Mouse (Mus musculus) stomach, postnatal 0 days (tissue): ENCODE results near the gene Slc27a5. TPM values are rescaled to one million over a fixed set of nuclear protein-coding genes. Genes with fewer than 3 reads are reported as not detected.

Source experiments
- ATAC-seq: fragments of 200-750 bp; cut with Nextera tagmentation; 2 replicates; pipeline ENCODE4 v1.8.0; 2017; ENCODE audit not compliant: low FRiP score, low TSS enrichment
- DNase-seq: peaks from one replicate; pipeline ENCODE4 v3.0.0-alpha.2; 2016; ENCODE audit warnings: low spot score
- H3K27ac ChIP-seq: fragments of 300-500 bp; sonication (generic); replicated peaks from 2 replicates; pipeline ENCODE4 v1.5.1; 2014; ENCODE audit warnings: mild to moderate bottlenecking, control low read depth
- H3K27me3 ChIP-seq: fragments of 300-500 bp; sonication (generic); 2 replicates; pipeline ENCODE4 v1.6.1; 2014; ENCODE audit warnings: low read length; ENCODE audit not compliant: control insufficient read depth, insufficient read depth
- H3K36me3 ChIP-seq: fragments of 300-500 bp; sonication (generic); 2 replicates; pipeline ENCODE4 v1.6.1; 2014; ENCODE audit warnings: low read length, mixed read lengths; ENCODE audit not compliant: control insufficient read depth, insufficient read depth
- H3K4me1 ChIP-seq: fragments of 300-500 bp; sonication (generic); replicated peaks from 2 replicates; pipeline ENCODE4 v1.6.1; 2014; ENCODE audit warnings: antibody characterized with exemption; ENCODE audit not compliant: control insufficient read depth, insufficient read depth
- H3K4me2 ChIP-seq: fragments of 300-500 bp; sonication (generic); replicated peaks from 2 replicates; pipeline ENCODE4 v1.6.1; 2014; ENCODE audit warnings: low read depth, mild to moderate bottlenecking, control low read depth, moderate library complexity
- H3K4me3 ChIP-seq: fragments of 300-500 bp; sonication (generic); 2 replicates; pipeline ENCODE4 v1.5.1; 2014; ENCODE audit warnings: low read depth, low read length, control low read depth
- H3K9ac ChIP-seq: fragments of 300-500 bp; sonication (generic); 2 replicates; pipeline ENCODE4 v1.6.1; 2014; ENCODE audit warnings: mild to moderate bottlenecking, low read length, control low read depth, mixed read lengths
- H3K9me3 ChIP-seq: fragments of 300-500 bp; sonication (generic); 2 replicates; pipeline ENCODE4 v1.6.1; 2016; ENCODE audit warnings: low read length; ENCODE audit not compliant: control insufficient read depth
- CTCF ChIP-seq: IDR thresholded peaks from 2 replicates; pipeline ENCODE4 v1.5.1; 2016; ENCODE audit warnings: antibody characterized with exemption, low read depth, mild to moderate bottlenecking, moderate library complexity
- EP300 ChIP-seq: optimal IDR thresholded peaks from 2 replicates; pipeline ENCODE3; 2016; ENCODE audit warnings: antibody characterized with exemption
- WGBS: fragments of 180-500 bp; shearing (Covaris S2); extraction: QIAGEN DNeasy Blood & Tissue Kit; methylation state at CpG from one replicate; pipeline ENCODE4 v1.1.7; 2014; 5-methylcytosine and 5-hydroxymethylcytosine counted together
- polyA plus RNA-seq: library from polyadenylated mRNA; unstranded; fragments of >200 nt; fragmentation: Nextera tagmentation; extraction: Ambion mirVana; gene quantifications from 2 replicates; pipeline ENCODE4 v1.2.1, GENCODE M21; 2015

Gene Slc27a5
- polyA plus RNA-seq, 1 experiment from 2014 or later, result 0.13 TPM

DNA sequence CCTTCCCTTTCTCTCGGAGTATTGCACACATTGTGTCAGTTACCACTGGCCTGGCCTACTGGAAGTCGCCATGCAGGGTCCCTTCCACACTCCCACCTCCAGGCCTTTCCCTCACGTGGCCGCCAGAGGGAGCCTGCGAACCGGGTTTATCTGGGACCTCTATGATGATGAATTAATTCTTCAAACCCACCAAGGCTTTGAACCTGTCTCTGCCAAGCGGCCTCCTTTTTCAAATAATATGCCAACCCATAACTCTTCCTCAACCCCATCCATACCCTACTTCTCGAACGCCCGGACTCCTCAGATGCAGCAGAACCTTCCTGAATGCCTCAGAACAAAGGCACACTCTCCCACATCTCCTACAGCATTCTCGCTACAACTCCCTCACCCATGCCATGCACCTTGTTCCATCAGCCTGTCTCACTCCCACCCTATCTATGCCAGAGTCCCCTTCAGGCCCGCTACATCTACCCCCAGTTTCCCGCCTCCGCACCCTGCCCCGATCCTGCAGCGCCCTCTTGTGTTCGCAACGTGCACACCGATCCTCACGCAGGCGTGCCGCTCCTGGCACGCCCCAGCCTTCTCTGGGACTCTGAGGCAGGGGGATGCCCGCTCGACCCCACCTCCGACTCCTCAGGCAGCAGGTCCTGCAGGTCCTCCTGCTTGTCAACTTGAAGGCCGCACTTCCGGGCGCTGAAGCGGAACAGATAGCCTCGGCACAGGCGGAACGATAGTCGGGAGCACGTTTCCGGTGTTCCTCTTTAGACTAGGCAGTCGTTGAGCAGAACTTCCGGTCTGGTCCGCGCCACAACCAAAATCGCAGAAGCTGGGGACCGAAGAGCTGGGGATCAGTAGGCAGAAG lies 11.4 kb upstream of the Slc27a5 start:
- DNase-seq, result peak; percentile 93
- Histone ChIP-seq H3K4me3 (peak overlapping the region; percentile 75), H3K27ac (peak overlapping the region; percentile 93), H3K9me3 (no peaks in the 10 kb centered on the region), H3K36me3 (peaks cover 8% of the 10 kb centered on the region), H3K27me3 (no peaks in the 10 kb centered on the region), H3K4me2 (peak overlapping the region; percentile 87), H3K4me1 (no peaks in the 10 kb centered on the region), H3K9ac (peak overlapping the region; percentile 83)
- peak; percentile 92 for ATAC-seq
- TF ChIP-seq EP300 (no peak), CTCF (peak; percentile 91)
- under 1% methylated on average over 42 of the region's 42 CpGs for WGBS

DNA sequence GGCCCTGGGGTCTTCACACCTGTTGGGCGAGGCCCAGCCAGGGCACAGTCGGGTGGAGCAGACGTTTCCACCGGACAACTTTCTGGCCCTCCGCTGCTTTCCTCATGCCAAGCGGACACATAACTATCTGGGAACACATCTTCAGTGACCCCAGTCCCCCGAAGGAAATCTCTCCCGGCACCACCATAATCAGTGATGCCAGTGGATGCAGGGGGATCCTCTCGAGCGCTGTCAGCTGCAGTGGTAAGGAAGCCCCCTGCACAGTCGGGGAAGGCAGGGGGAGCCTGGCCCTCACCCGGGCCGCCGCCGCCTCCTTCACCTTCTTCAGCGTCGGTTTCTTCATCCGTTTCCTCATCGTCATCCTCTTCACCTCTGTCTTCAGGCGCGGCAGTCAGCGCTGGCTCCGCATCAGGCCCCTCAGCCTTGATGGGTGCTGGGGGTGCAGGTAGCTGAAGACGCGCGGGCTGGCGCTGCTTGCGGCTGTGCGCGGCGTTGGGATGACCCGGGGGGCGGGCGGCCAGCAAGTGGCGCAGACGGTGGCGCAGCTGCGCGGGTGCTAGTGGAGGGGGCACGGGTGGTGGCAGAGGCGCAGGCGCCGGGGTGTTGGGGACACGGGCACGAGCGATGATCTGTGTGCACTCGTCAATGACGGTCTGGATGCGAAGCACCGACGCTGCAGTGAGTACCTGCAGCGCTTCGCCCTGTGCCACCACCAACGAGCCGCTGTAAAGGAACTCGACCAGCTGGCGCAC lies 9.5 kb upstream of the Slc27a5 start:
- ATAC-seq (no peak), DNase-seq (no peak)
- no peaks in the 10 kb centered on the region for H3K27me3 ChIP-seq
- no peaks in the 10 kb centered on the region for H3K4me1 ChIP-seq
- no peak for TF ChIP-seq EP300
- no peak for TF ChIP-seq CTCF
- no peak overlapping the region for H3K27ac ChIP-seq
- no peak overlapping the region for H3K4me3 ChIP-seq
- peaks cover 8% of the 10 kb centered on the region for H3K36me3 ChIP-seq
- WGBS, result 63% methylated on average over 57 of the region's 57 CpGs
- H3K9ac ChIP-seq, result no peak overlapping the region
- no peaks in the 10 kb centered on the region for H3K9me3 ChIP-seq
- H3K4me2 ChIP-seq, result no peak overlapping the region

DNA sequence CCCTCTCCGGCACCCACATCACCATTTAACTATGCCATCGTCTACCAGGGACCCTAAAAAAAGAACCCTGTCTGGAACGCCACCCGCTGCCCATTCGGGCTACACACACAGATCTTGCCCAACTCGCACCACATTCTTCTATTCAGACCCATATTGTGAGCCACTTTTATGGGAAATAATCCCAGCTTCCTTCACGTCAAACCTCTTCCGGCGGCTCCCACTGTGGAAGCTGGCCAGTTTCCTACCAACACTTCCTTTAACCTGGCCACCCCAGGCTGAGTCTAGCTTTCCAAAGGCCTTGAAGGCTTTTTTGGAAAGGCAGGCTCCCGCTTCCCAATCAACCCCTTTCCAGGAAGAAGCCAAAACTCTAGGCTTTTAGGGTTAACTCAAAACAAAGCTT lies 8.5 kb upstream of the Slc27a5 start:
- H3K4me3 ChIP-seq, result no peak overlapping the region
- no peaks in the 10 kb centered on the region for H3K9me3 ChIP-seq
- H3K27me3 ChIP-seq, result no peaks in the 10 kb centered on the region
- DNase-seq (no peak), ATAC-seq (no peak)
- no peaks in the 10 kb centered on the region for H3K4me1 ChIP-seq
- peaks cover 8% of the 10 kb centered on the region for H3K36me3 ChIP-seq
- no peak for TF ChIP-seq EP300
- no peak for TF ChIP-seq CTCF
- no peak overlapping the region for H3K27ac ChIP-seq
- no peak overlapping the region for H3K9ac ChIP-seq
- WGBS, result 90% methylated on average over 10 of the region's 10 CpGs
- no peak overlapping the region for H3K4me2 ChIP-seq

DNA sequence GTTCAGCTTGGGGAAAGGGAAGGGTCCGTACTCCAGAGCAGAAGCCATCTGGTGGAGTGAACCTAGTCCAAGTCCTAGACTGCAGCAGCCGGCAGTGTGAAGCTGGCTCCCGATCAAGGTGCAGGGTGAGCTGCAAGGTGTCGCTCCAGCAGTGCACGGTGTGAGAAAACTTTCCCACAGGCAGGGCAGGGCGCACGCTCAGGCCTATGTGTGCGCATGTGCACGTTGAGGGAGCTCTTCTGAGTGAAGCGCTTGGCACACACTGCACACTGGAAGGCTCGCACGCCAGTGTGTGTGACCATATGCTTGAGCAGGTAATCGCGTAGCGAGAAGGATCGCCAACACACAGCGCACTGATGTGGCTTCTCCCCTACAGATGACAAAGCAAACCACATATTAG lies 8.0 kb upstream of the Slc27a5 start:
- Histone ChIP-seq H3K4me1 (no peaks in the 10 kb centered on the region), H3K36me3 (peaks cover 8% of the 10 kb centered on the region), H3K27ac (no peak overlapping the region), H3K27me3 (no peaks in the 10 kb centered on the region), H3K9me3 (no peaks in the 10 kb centered on the region), H3K4me2 (no peak overlapping the region), H3K4me3 (no peak overlapping the region), H3K9ac (no peak overlapping the region)
- no peak for TF ChIP-seq EP300
- no peak for TF ChIP-seq CTCF
- WGBS, result 88% methylated on average over 17 of the region's 17 CpGs
- ATAC-seq (no peak), DNase-seq (no peak)

DNA sequence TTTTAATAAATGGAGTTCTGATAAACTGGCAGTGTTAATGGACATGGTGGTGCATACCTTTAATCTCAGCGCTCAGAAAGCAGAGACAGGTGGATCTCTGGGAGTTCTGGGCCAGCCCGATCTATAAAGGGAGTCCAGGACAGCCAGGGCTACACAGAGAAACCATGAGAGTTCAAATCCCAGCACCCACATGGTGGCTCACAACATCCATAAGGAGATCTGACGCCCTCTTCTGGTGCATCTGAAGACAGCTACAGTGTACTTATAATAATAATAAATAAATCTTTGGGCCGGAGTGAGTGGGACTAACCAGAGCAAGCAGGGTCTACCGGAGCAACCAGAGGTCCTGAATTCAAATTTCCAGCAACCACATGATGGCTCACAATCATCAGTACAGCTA lies 5.4 kb upstream of the Slc27a5 start:
- WGBS, result 79% methylated on average over 5 of the region's 5 CpGs
- Histone ChIP-seq H3K4me2 (no peak overlapping the region), H3K9ac (no peak overlapping the region), H3K9me3 (no peaks in the 10 kb centered on the region), H3K27me3 (no peaks in the 10 kb centered on the region), H3K4me3 (no peak overlapping the region), H3K27ac (no peak overlapping the region), H3K4me1 (no peaks in the 10 kb centered on the region), H3K36me3 (peaks cover 8% of the 10 kb centered on the region)
- DNase-seq, result no peak
- TF ChIP-seq CTCF (peak; percentile 32), EP300 (no peak)
- no peak for ATAC-seq

DNA sequence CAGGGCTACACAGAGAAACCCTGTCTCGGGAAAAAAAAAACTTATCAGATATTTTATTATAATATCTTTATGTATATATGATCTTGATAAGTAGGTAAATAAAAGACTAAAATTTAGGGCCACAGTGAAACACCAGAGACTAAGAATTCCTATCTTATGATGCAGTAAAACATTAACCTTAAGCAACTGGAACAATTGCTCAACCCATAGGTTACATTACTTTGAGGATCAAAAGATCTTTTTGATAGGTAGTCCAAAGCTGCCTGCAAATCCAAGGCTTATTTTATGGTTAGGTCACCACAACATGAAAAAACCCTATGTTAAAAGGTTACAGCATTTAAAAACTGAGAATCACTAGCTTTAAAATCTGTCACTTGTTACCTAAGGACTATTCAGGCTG lies 3.6 kb upstream of the Slc27a5 start:
- Histone ChIP-seq H3K27me3 (no peaks in the 10 kb centered on the region), H3K4me1 (no peaks in the 10 kb centered on the region), H3K9ac (no peak overlapping the region), H3K4me2 (no peak overlapping the region), H3K9me3 (no peaks in the 10 kb centered on the region), H3K36me3 (peaks cover 5% of the 10 kb centered on the region; the same call in 1 of the 2 replicates), H3K4me3 (no peak overlapping the region), H3K27ac (no peak overlapping the region)
- TF ChIP-seq CTCF (no peak), EP300 (no peak)
- no peak for ATAC-seq
- WGBS, result 48% methylated on average over 1 of the region's 1 CpGs
- no peak for DNase-seq
